Mouse (Mus musculus) adrenal gland, postnatal 14 days (tissue): ENCODE results near the gene Ipo9. TPM values are rescaled to one million over a fixed set of nuclear protein-coding genes. Genes with fewer than 3 reads are reported as not detected.
A peak's percentile ranks its signal among the peaks of the same experiment; 100 is the strongest.

Experiments used
- DNase-seq: peaks from one replicate; pipeline ENCODE4 v3.0.0; 2021; ENCODE audit warnings: mixed read lengths
- total RNA-seq: library from RNA; stranded (reverse); gene quantifications from 2 replicates; pipeline ENCODE4 v1.2.3, GENCODE M21; 2021

Ipo9 gene
- total RNA-seq, 1 experiment from 2014 or later: 72.6 TPM

- DNase-seq: no peak
These were observed 344 bp upstream of the Ipo9 start for GRCm38 (mm10) chr1:135430669-135431017.

- DNase-seq: no peak
These were observed 2.9 kb downstream of the Ipo9 start for GRCm38 (mm10) chr1:135427390-135427789.

GRCm38 (mm10) chr1:135426645-135427044 lies 3.7 kb downstream of the Ipo9 start:
- no peak for DNase-seq

- no peak for DNase-seq
These were observed 7.5 kb downstream of the Ipo9 start for GRCm38 (mm10) chr1:135422772-135423171.

- peak; percentile 62 for DNase-seq
These were observed 16.3 kb downstream of the Ipo9 start for GRCm38 (mm10) chr1:135413996-135414395.

GRCm38 (mm10) chr1:135412130-135412529 lies 18.2 kb downstream of the Ipo9 start:
- no peak for DNase-seq

GRCm38 (mm10) chr1:135410967-135411366 lies 19.3 kb downstream of the Ipo9 start:
- peak; percentile 69 for DNase-seq

GRCm38 (mm10) chr1:135408973-135409372 lies 21.3 kb downstream of the Ipo9 start:
- no peak for DNase-seq

- DNase-seq: no peak
These were observed 24.9 kb downstream of the Ipo9 start for GRCm38 (mm10) chr1:135405356-135405755.

GRCm38 (mm10) chr1:135401452-135402110 lies 28.7 kb downstream of the Ipo9 start:
- DNase-seq: no peak

- DNase-seq: no peak
These were observed 30.8 kb downstream of the Ipo9 start for GRCm38 (mm10) chr1:135399466-135399865.

- peak; percentile 29 for DNase-seq
These were observed 45.1 kb downstream of the Ipo9 start for GRCm38 (mm10) chr1:135385161-135385560.

GRCm38 (mm10) chr1:135384171-135384570 lies 46.1 kb downstream of the Ipo9 start:
- DNase-seq: no peak

GRCm38 (mm10) chr1:135381560-135381959 lies 48.7 kb downstream of the Ipo9 start:
- peak; percentile 45 for DNase-seq

GRCm38 (mm10) chr1:135380071-135380991 lies 50.0 kb downstream of the Ipo9 start:
- no peak for DNase-seq

GRCm38 (mm10) chr1:135379048-135379447 lies 51.3 kb downstream of the Ipo9 start:
- no peak for DNase-seq

- no peak for DNase-seq
These were observed 51.7 kb downstream of the Ipo9 start for GRCm38 (mm10) chr1:135378576-135378975.

GRCm38 (mm10) chr1:135374868-135375581 lies 55.3 kb downstream of the Ipo9 start, which contains the start of gene Shisa4:
Gene Shisa4 (minus strand): TSS chr1:135375237.
- peak; percentile 77 for DNase-seq

- peak; percentile 43 for DNase-seq
These were observed 56.0 kb downstream of the Ipo9 start for GRCm38 (mm10) chr1:135374175-135374867.

GRCm38 (mm10) chr1:135373171-135373677 lies 57.1 kb downstream of the Ipo9 start:
- DNase-seq: no peak

GRCm38 (mm10) chr1:135369415-135369814 lies 60.9 kb downstream of the Ipo9 start:
- DNase-seq: no peak

- peak; percentile 83 for DNase-seq
These were observed 61.3 kb downstream of the Ipo9 start for GRCm38 (mm10) chr1:135368982-135369381.
